ENCODE assay signal across 9 mouse cellular contexts in the genomic region with DNA sequence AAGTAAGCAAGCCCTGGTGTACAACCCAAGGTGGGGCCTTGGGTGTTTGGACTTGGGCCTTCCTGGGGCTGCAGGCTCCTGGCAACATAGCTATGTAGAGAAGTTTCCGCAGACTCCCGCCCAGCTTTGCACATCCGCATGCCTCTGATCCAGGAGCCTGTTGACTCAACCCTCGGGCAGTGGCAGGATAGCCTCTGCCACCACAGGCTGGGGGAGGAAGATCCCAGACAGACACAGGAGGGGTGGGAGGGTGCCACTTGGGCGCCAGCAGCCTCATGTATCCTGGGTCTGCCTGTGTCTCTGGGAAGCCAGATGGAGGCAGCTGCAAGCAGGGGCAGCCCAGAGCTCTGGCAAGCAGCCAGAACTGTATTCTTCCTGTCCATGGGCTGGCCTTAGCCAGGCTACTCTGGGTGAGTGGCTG. TPM values are rescaled to one million over a fixed set of nuclear protein-coding genes. Genes with fewer than 3 reads are reported as not detected.
DNase-seq lines count a peak whose midpoint lies in the region; ATAC-seq and TF ChIP-seq lines count a peak whose summit lies in the region.
"Had no signal": no experiment of that assay in that cellular context is flagged by ENCODE, and none has a peak within 500 bp of the region (broad histone marks: within the 10 kb centered on the region; RNA-seq: fewer than 3 reads in every experiment).

No protein-coding gene starts in this region.

- no peak overlapping the region for H3K9ac ChIP-seq in intestine, postnatal 0 days (ENCODE audit: low read depth, low read length)

- H3K4me1 ChIP-seq in intestine, postnatal 0 days (replicated peaks; ENCODE audit: control insufficient read depth, insufficient read depth, low read length) = peaks cover 42% of the 10 kb centered on the region

- peak overlapping the region; percentile 88 for H3K27ac ChIP-seq in intestine, postnatal 0 days (ENCODE audit: low read depth, low read length)

- peak overlapping the region; percentile 39 for H3K4me2 ChIP-seq in intestine, postnatal 0 days (replicated peaks; ENCODE audit: low read depth)

- no peak for TF ChIP-seq CTCF in intestine, postnatal 0 days (IDR thresholded peaks at IDR 0.05; ENCODE audit: low read depth)

- H3K36me3 ChIP-seq in intestine, postnatal 0 days (ENCODE audit: control insufficient read depth, insufficient read depth) = peaks cover 24% of the 10 kb centered on the region

- H3K4me3 ChIP-seq in intestine, postnatal 0 days (ENCODE audit: low read depth, low read length) = no peak overlapping the region

- 9% methylated on average over 5 of the region's 5 CpGs for WGBS in intestine, postnatal 0 days

- no peaks in the 10 kb centered on the region for H3K9me3 ChIP-seq in intestine, postnatal 0 days (ENCODE audit: control insufficient read depth)

- no peaks in the 10 kb centered on the region for H3K27me3 ChIP-seq in intestine, postnatal 0 days (replicated peaks; ENCODE audit: control insufficient read depth, insufficient read depth, low read length)

- DNase-seq in embryo, embryonic 11 days = peak; percentile 21
- no peak for DNase-seq in embryo, embryonic 10.5 days (ENCODE audit: low spot score)
- DNase-seq in 3T3-L1 (ENCODE audit: low read depth, low spot score) = peak; percentile 64
- DNase-seq in gastrocnemius, postnatal 25 days = peak; percentile 50
- DNase-seq in lung, postnatal 14 days = peak; percentile 81
- no peak for DNase-seq in frontal cortex, postnatal 36 days (ENCODE audit: low spot score in 2 of 2)
- DNase-seq in cerebellum, postnatal 36 days = no peak

- peak; percentile 37 for ATAC-seq in intestine, postnatal 0 days

RNA-seq across cellular contexts. Expression of a gene that starts 3.6 kb away (rescaled TPM):
- 1 to 10 TPM; 2.8 to 3.7 TPM for total RNA-seq in gastrocnemius, postnatal 25 days (2021)
- 12.9 and 16.6 TPM in 2 replicates for polyA plus RNA-seq in intestine, postnatal 0 days (2015; fragmentation: Nextera tagmentation; extraction: Ambion mirVana)

RNA-seq across cellular contexts. Expression of a gene that starts 38.8 kb away (rescaled TPM):
- total RNA-seq in gastrocnemius, postnatal 25 days (2021) = under 1 TPM; 0.36 to 0.48 TPM
- 0.07 and 0.10 TPM in 2 replicates for polyA plus RNA-seq in intestine, postnatal 0 days (2015; fragmentation: Nextera tagmentation; extraction: Ambion mirVana)
- total RNA-seq: CH12.LX had no signal

RNA-seq across cellular contexts. Expression of a gene that starts 39.1 kb away (rescaled TPM):
- 1 to 10 TPM; 3.2 to 3.9 TPM for total RNA-seq in gastrocnemius, postnatal 25 days (2021)
- 2.0 and 2.5 TPM in 2 replicates for polyA plus RNA-seq in intestine, postnatal 0 days (2015; fragmentation: Nextera tagmentation; extraction: Ambion mirVana)

Comparison
In these comparisons a context has a peak if more than half of its experiments do, and no peak if none do; other contexts are left out.
1. DNase-seq: peak in embryo, embryonic 11 days (single experiment), 3T3-L1 (single experiment), gastrocnemius, postnatal 25 days (single experiment) and lung, postnatal 14 days (single experiment); none in embryo, embryonic 10.5 days (single experiment), frontal cortex, postnatal 36 days (0 of 2) and cerebellum, postnatal 36 days (0 of 2).